Mouse (Mus musculus) erythroblast, embryonic 14.5 days (primary cell): Measurements from ENCODE around the gene Cdkl4.

Experiments used
- GATA1 ChIP-seq: IDR thresholded peaks from 2 replicates; pipeline ENCODE4 v1.6.1; 2012; ENCODE audit warnings: low read length, inconsistent platforms, mixed read lengths
- TAL1 ChIP-seq: IDR thresholded peaks from 3 replicates; pipeline ENCODE4 v1.6.1; 2012; ENCODE audit warnings: low read length, inconsistent platforms, mixed read lengths

GRCm38 (mm10) chr17:80501805-80502172 lies 75.8 kb downstream of the Cdkl4 start:
- no peak for TF ChIP-seq GATA1
- TF ChIP-seq TAL1 = no peak
